Mouse (Mus musculus) gastrocnemius, adult 2 months (tissue): Measurements from ENCODE around the gene Anks1b. TPM values are rescaled to one million over a fixed set of nuclear protein-coding genes. Genes with fewer than 3 reads are reported as not detected.
A peak's percentile ranks its signal among the peaks of the same experiment; 100 is the strongest.

Source experiments
- DNase-seq: peaks from one replicate; pipeline ENCODE4 v3.0.0; 2022
- H3K27ac ChIP-seq: fragments of 200-600 bp; 2 replicates; pipeline ENCODE4 v1.8.1; 2022; ENCODE audit warnings: mild to moderate bottlenecking
- H3K4me3 ChIP-seq: fragments of 200-600 bp; 2 replicates; pipeline ENCODE4 v1.8.1; 2022; ENCODE audit warnings: mild to moderate bottlenecking, moderate library complexity
- CTCF ChIP-seq: fragments of 200-600 bp; IDR thresholded peaks from 2 replicates; pipeline ENCODE4 v1.8.1; 2022; ENCODE audit warnings: antibody characterized with exemption, mild to moderate bottlenecking, moderate library complexity
- intact Hi-C: fragments of 180-260 bp; cut with DNase I; formaldehyde crosslinking; loops from one replicate; pipeline ENCODE4 v1.15.1; 2025
- total RNA-seq, 2 experiments: library from RNA; stranded (reverse); gene quantifications; 2 replicates each; pipeline ENCODE4 v1.2.3; 2021

Anks1b gene
- total RNA-seq, 2 experiments from 2014 or later = 0.20 to 0.22 TPM

DNA sequence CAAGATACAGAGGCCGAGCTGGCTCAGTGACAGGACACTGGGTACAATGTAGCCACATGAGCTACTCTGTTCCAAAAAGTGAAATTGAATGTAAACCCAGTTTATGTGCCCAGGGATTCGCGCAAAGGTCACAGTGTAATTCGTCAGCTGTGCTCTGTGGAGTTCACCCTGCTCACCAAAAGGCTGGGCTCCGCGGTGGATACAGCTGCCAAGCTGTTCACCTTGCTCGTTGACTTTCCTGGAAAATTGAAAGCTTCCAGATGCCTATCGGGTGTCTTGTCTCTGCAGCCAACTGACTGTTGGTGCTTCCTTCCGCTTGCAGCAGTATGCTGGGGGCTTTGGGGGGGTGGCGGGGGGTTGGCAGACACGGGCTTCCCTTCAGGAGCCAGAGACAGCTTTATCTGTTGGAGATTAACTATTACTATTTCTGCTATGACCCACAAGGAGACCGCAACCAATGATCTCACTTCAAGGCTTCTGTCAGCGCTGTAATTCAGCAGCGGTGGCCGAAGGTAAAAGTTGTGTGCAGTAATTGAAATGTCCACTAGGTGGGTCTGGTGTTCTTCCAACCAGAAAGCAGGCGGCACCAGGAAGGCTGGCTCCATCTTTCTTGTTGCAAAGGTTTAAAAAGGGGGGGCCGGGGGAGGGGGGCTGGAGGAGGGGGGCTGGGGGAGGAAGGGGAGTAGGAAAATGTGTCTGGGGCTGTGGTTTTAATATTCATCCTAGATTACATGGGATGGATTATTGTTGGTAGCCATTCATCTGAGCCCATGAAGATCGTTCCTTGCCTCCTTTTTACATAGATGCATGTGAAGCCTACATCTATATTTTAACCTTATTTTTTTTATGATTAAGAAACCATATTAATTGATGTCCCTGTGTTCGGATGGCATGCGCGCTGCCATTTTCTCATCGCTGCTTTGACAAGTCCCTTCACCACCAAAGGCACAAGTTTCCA lies 855.4 kb downstream of the Anks1b start:
- peak overlapping the region; percentile 58 for H3K4me3 ChIP-seq
- peak; percentile 53 for DNase-seq
- TF ChIP-seq CTCF = peak; percentile 73
- peak overlapping the region; percentile 24; the same call in 1 of the 2 replicates for H3K27ac ChIP-seq
- intact Hi-C loops = loop anchor here (1.0 kb wide), 1 partner anchor 306 kb away; no protein-coding TSS in a partner anchor

DNA sequence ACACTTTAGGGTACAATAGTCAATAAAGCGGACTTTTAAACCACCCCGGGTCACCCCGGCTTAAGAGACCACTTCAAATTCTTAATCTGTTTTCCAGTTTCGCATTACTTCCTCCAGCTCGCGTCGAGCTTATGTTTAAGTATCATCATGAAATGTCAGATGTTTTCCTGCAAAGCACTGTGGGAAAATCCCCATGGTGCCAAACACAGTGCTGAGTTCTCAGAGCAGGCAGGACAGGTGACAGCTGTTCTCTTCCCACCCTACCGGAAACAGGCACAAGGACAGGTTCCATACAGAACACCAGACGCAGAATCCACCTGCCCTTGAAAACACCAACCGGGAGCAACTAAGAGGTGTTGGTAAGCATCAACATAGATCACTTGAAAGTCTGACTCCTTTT lies 856.2 kb downstream of the Anks1b start:
- intact Hi-C loops = no loop called here
- H3K4me3 ChIP-seq = no peak overlapping the region
- TF ChIP-seq CTCF = no peak
- DNase-seq = no peak
- H3K27ac ChIP-seq = no peak overlapping the region

DNA sequence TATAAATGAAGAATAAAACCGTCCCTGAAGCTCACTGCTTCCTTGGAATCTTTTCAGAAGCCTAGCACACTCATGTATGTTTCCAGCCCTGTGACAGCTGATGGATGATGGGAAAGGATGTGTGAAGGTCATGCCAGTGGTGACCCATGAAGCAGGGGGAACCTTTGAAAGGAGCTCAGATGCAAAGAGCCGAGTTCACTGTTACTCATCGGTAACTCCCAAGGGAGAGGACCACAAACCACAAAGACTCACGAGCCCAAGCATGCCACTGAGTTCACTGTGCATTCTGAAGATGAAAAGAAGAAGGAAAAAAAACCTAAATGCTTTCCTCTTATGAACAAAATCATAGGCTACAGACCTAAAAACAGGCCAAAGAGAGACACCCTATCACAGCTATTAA lies 859.5 kb downstream of the Anks1b start:
- Histone ChIP-seq H3K27ac (no peak overlapping the region), H3K4me3 (no peak overlapping the region)
- intact Hi-C loops = loop anchor here (1.0 to 5.0 kb wide), 2 partner anchors 300 to 409 kb away; no protein-coding TSS in a partner anchor
- no peak for TF ChIP-seq CTCF
- no peak for DNase-seq

DNA sequence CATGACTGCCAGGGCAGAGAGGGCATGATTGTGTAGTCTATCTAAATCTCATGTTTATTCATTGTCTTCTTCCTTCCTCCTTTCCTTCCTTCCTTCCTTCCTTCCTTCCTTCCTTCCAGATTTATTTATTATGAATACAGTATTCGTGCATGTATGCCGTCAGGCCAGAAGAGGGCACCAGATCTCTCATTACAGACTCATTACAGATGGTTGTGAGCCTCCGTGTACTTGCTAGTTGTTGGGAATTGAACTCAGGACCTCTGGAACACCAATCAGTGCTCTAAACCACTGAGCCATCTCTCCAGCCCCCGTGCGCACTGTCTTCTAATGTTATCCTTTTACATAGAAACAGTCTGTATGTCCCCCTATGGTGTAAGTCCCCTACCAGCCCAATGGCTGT lies 860.3 kb downstream of the Anks1b start:
- no peak for DNase-seq
- peak; percentile 64 for TF ChIP-seq CTCF
- Histone ChIP-seq H3K27ac (no peak overlapping the region), H3K4me3 (no peak overlapping the region)
- intact Hi-C loops = loop anchor here (1.0 to 5.0 kb wide), 2 partner anchors 300 to 409 kb away; no protein-coding TSS in a partner anchor

DNA sequence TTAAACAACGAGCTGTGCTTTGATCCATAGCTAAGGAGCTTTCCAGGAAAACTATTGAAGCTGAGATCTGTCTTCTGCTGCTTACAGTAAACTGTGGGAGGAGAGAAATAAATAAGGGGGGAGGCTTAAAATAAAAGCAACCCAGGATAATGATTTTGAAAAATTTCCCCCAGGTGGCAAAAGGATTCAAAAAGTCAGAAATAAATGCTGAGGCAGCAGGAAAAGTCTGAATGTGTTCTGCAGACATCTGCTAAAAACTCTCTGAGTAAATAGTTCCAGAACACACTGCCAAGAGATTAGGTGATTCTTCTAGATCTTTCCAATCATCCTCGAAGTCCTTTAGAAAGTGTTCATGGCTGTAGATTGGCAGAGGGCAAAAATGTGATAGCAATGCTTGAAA lies 865.2 kb downstream of the Anks1b start:
- TF ChIP-seq CTCF = no peak
- no peak overlapping the region for H3K27ac ChIP-seq
- DNase-seq = no peak
- H3K4me3 ChIP-seq = no peak overlapping the region
- intact Hi-C loops = no loop called here

DNA sequence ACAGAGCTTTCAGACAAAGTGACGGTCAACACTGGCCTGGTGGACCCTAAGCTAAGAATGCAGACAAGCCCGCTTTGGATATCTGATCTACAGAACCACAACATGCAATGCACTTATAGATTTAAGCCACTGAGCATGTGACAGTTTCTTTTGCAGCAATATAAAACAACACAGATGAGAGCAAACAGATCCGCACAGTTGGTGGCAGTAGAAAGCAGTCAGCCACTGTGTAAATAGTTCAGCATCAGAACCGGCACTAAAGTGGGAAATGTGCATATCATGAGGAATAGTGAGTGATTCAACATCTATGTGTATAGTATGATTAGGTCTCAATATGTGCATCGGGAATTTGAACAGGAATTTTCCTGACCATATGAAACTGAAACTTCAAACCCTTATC lies 867.6 kb downstream of the Anks1b start:
- Histone ChIP-seq H3K4me3 (no peak overlapping the region), H3K27ac (no peak overlapping the region)
- no peak for DNase-seq
- TF ChIP-seq CTCF = no peak
- intact Hi-C loops = no loop called here

DNA sequence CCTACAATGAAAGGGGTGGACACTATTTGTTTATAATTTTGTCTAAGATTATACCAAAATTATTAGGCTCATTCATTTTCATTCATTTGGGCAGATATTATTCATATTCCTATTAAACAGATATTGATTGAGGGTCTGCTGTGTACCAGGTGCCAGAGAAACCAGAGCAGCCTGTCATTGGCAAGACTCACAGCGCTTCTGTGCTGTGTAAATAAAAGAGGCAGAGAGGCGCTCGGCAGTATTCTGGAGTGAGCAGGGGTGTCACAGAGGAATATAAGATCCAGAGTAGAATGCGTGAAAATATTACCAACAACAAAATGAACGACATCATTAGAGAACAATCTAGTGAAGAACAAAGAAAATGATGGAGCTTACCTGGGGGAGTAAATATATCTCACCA lies 878.6 kb downstream of the Anks1b start:
- no peak for DNase-seq
- TF ChIP-seq CTCF = no peak
- Histone ChIP-seq H3K27ac (no peak overlapping the region), H3K4me3 (no peak overlapping the region)
- intact Hi-C loops = no loop called here

DNA sequence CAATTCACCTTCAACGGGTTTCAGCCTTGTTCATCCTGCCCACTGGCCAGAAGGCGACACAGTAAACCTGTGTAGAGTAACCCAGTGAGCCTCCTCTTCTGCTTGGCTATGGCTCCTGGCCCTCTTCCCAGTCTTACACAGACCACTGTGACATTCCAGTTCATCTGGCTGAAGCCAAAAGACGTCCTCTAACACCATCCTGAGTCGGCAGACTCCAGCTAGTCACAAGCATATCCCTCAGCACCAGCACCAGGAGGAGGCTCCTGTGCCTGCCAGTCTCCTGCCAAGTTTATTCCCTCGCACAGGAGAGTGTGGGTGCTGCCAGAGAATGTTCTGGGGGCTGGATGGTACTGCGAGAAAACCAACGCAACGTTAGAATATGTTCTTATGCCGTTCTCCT lies 879.8 kb downstream of the Anks1b start:
- Histone ChIP-seq H3K27ac (no peak overlapping the region), H3K4me3 (no peak overlapping the region)
- intact Hi-C loops = no loop called here
- TF ChIP-seq CTCF = no peak
- DNase-seq = peak; percentile 22

DNA sequence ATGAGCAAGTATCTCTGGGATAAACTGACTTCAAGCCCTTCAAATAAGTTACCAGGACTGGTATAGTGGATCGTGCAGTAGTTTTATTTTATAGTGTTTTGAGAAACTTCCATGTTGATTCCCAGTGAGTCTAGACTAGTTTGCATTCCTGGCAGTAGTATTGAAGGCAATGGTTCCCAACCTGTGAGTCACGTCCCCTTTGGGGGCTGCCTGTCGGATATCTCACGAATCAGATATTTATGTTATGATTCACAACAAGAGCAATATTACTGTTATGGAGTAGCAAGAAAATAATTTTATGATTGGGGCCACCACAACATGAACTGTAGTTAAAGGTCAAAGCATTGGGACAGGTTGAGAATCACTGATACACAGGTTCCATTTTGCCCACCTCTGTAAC lies 884.5 kb downstream of the Anks1b start:
- no peak for DNase-seq
- Histone ChIP-seq H3K4me3 (no peak overlapping the region), H3K27ac (no peak overlapping the region)
- no peak for TF ChIP-seq CTCF
- intact Hi-C loops = no loop called here

DNA sequence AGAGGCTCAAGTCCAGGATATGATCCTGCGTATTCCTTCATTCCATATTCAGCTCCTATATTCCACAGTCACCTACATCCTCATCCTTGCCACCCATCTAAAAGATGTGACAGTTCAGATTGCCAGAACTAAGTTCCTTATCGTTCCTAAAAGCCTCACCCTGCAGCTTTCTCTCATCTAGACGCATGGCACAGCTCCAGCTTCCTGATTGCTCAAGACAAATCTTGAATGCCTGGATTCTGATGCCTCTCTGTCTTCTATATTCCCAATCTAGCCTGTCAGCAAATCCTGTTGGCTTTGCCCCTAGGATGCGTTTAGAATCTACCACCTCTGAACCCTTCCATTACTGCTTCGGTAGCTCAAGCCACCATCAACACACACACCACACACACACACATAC lies 886.6 kb downstream of the Anks1b start:
- DNase-seq = no peak
- no peak for TF ChIP-seq CTCF
- intact Hi-C loops = no loop called here
- Histone ChIP-seq H3K4me3 (no peak overlapping the region), H3K27ac (no peak overlapping the region)

DNA sequence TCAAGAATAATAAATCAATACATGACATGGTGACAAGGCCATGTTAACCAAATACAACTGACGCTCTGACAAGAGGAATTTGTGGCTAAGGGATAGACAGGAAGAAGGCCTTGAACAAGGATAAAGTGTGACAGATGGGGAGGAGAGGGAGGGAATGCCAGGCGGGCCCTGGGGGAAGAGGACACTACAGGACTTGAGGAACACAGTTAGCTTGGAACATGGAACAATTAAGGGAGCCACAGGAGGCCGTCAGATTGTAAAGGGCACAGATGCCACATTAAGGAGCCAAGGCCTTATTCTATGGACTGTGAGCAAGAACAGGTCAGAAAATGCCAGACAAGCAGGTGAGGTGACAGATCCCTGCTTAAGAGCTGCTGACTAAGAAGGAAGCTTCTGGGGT lies 893.0 kb downstream of the Anks1b start:
- no peak overlapping the region for H3K27ac ChIP-seq
- no peak for TF ChIP-seq CTCF
- intact Hi-C loops = no loop called here
- H3K4me3 ChIP-seq = no peak overlapping the region
- no peak for DNase-seq

DNA sequence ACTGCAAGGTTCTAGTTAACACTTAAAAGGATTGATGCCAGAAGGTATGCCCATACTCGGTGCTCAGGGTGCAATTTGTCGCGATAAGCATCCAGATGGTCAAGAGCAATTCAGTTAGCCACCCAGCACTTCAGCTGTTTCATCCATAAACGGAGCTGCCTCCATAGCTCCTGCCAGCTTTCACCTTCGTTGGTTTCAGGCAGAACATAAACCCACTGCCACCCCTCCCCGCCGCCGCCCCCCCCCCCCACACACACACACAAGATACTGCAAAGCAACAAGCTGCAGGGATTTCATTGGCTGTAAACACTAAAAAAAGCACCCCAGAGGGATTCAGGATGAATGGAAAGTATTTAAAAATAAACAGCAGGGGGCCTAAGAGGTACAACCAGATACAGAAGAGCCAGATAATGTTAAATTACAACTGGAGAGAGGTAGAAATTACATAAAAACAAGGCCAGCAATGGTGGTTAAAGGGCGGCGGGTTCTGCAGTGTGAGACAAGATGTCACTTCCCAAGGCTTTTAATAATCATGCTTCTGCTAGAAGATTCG lies 897.2 kb downstream of the Anks1b start:
- Histone ChIP-seq H3K4me3 (no peak overlapping the region), H3K27ac (no peak overlapping the region)
- intact Hi-C loops = no loop called here
- DNase-seq = no peak
- TF ChIP-seq CTCF = no peak

DNA sequence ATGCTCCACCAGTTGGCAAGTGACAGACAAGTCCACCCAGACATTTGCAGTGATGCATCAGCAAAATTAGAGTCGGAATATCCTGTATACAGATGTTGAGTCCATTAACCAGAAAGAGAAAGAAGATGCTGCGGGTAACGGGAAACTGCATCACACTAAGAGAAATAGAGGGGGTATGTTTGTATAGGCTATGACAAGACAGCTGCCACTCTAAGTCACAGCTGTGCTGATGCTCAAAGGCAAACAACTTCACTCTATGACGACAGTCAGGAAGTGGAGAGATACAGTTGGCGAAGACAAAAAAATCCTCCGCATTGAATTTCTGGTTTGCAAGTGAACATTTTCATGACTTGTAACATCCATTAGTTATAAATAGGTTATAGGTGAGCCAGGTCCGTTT lies 897.7 kb downstream of the Anks1b start:
- no peak for DNase-seq
- intact Hi-C loops = no loop called here

More for the DNA sequence above, 897.7 kb downstream of the Anks1b start:
- Histone ChIP-seq H3K27ac (no peak overlapping the region), H3K4me3 (no peak overlapping the region)
- no peak for TF ChIP-seq CTCF
